Mouse (Mus musculus) bone marrow, adult 2 months (tissue): ENCODE results near the gene Drc1.

Experiments used
- CTCF ChIP-seq: fragments of 200-500 bp; IDR thresholded peaks from 2 replicates; pipeline ENCODE4 v1.5.1; 2011; ENCODE audit warnings: low read length, control low read depth; ENCODE audit not compliant: control insufficient read depth, insufficient read depth
- POLR2A ChIP-seq: fragments of 200-500 bp; IDR thresholded peaks from 2 replicates; pipeline ENCODE4 v1.6.1; 2011; ENCODE audit warnings: low read depth, mild to moderate bottlenecking, control low read depth, low read length, borderline replicate concordance; ENCODE audit not compliant: control insufficient read depth

GRCm38 (mm10) chr5:30258776-30259175 is 22.4 kb upstream of the Drc1 start:
- TF ChIP-seq CTCF (no peak), POLR2A (no peak)
